Mouse (Mus musculus): Measurements from ENCODE around the gene Wbp1. TPM values are rescaled to one million over a fixed set of nuclear protein-coding genes. Genes with fewer than 3 reads are reported as not detected.

The Wbp1 gene
- total RNA-seq, 1 experiment, result 47.5 TPM

GRCm38 (mm10) chr6:83131469-83132034 is 10.2 kb upstream of the Wbp1 start:
- Histone ChIP-seq H3K27ac (ENCODE audit: insufficient read depth, low read depth, low read length, poor library complexity, severe bottlenecking) (no peak overlapping the region), H3K9me3 (ENCODE audit: control insufficient read depth, insufficient read depth, low read depth, low read length) (no peaks in the 10 kb centered on the region), H3K9ac (ENCODE audit: insufficient read depth, low read depth, low read length, poor library complexity, severe bottlenecking) (no peak overlapping the region), H3K4me3 (ENCODE audit: insufficient read depth in 1 of 2, low read depth in 1 of 2, low read length in 2 of 2, poor library complexity in 1 of 2, severe bottlenecking in 1 of 2) (no peak overlapping the region), H3K4me1 (ENCODE audit: control insufficient read depth in 2 of 2, insufficient read depth in 2 of 2, low read length in 2 of 2, poor library complexity in 1 of 2) (peaks cover 0 to 3% of the 10 kb centered on the region in 2 experiments; a peak in 2 of 4 replicates), H3K36me3 (ENCODE audit: control insufficient read depth, insufficient read depth, low read length, poor library complexity, severe bottlenecking) (no peaks in the 10 kb centered on the region)
- DNase-seq (ENCODE audit: low read depth, low spot score), result no peak
- in situ Hi-C loops (cut with MboI; ENCODE audit: low sequenced_read_pairs in 2 of 2, unreplicated experiment in 2 of 2), result no loop called here
- TF ChIP-seq MAFK (IDR thresholded peaks at IDR 0.05; ENCODE audit: insufficient read depth, low read depth, low read length) (no peak), ZC3H11A (IDR thresholded peaks at IDR 0.05; ENCODE audit: borderline replicate concordance, low read depth, low read length) (no peak), ZNF384 (IDR thresholded peaks at IDR 0.05; ENCODE audit: low read depth, low read length) (no peak), CHD2 (IDR thresholded peaks at IDR 0.05; ENCODE audit: low read depth, low read length) (no peak), HCFC1 (IDR thresholded peaks at IDR 0.05; ENCODE audit: borderline replicate concordance, insufficient read depth, low read length) (no peak)

DNA sequence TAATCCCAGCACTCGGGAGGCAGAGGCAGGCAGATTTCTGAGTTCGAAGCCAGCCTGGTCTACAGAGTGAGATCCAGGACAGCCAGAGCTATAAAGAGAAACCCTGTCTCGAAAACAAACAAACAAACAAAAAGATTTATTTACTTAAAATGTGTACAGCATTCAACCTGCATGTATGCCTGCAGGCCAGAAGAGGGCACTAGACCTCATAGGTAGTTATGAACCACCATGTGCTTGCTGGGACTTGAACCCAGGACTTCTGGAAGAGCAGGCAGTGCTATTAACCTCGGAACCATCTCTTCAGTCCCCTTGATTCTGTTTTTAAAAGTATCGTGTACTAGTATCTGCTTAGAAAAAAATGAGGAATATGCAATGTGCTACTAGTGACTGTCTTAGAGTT is 6.1 kb upstream of the Wbp1 start:
- in situ Hi-C loops (cut with MboI; ENCODE audit: low sequenced_read_pairs in 2 of 2, unreplicated experiment in 2 of 2), result no loop called here
- no peak overlapping the region for H3K27ac ChIP-seq (ENCODE audit: insufficient read depth, low read depth, low read length, poor library complexity, severe bottlenecking)

DNA sequence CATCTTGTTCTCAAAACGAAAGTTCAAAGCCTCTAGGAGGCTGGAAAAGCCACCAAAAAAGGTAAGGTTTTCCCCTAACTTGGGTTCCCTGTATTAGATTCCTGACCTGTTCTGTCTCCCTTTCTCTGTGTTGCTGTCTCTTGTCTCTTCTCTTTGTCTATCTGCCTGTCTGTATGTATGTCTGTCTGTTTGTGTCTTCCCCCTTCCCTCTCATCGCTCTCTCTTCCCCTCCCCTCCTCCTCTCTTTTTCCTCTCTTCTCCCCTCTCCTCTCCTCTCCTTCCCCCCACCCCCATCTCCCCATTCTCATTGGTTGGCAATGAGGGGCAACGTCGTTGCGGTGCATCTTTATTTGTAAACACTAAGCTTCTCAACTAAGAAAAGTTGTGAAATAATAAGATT is 4.0 kb upstream of the Wbp1 start, which contains the start of gene Ino80b:
Ino80b (minus strand) TSS at position 101 of the 400 bp plus-strand sequence.
- Histone ChIP-seq H3K36me3 (ENCODE audit: control insufficient read depth, insufficient read depth, low read length, poor library complexity, severe bottlenecking) (no peaks in the 10 kb centered on the region), H3K27ac (ENCODE audit: insufficient read depth, low read depth, low read length, poor library complexity, severe bottlenecking) (no peak within 1 kb of the TSS), H3K4me1 (ENCODE audit: control insufficient read depth in 2 of 2, insufficient read depth in 2 of 2, low read length in 2 of 2, poor library complexity in 1 of 2) (peaks cover 0 to 3% of the 10 kb centered on the region in 2 experiments; a peak in 2 of 4 replicates), H3K9me3 (ENCODE audit: control insufficient read depth, insufficient read depth, low read depth, low read length) (no peaks in the 10 kb centered on the region), H3K4me3 (ENCODE audit: insufficient read depth in 1 of 2, low read depth in 1 of 2, low read length in 2 of 2, poor library complexity in 1 of 2, severe bottlenecking in 1 of 2) (peak within 1 kb of the TSS; percentile 91 to 94), H3K9ac (ENCODE audit: insufficient read depth, low read depth, low read length, poor library complexity, severe bottlenecking) (peak within 1 kb of the TSS; percentile 89)
- in situ Hi-C loops (cut with MboI; ENCODE audit: low sequenced_read_pairs in 2 of 2, unreplicated experiment in 2 of 2), result no loop called here
- DNase-seq (ENCODE audit: low read depth, low spot score), result no peak
- TF ChIP-seq MAFK (IDR thresholded peaks at IDR 0.05; ENCODE audit: insufficient read depth, low read depth, low read length) (no peak), HCFC1 (IDR thresholded peaks at IDR 0.05; ENCODE audit: borderline replicate concordance, insufficient read depth, low read length) (no peak)

More for the DNA sequence above, 6.1 kb upstream of the Wbp1 start:
- Histone ChIP-seq H3K9me3 (ENCODE audit: control insufficient read depth, insufficient read depth, low read depth, low read length) (no peaks in the 10 kb centered on the region), H3K4me1 (ENCODE audit: control insufficient read depth in 2 of 2, insufficient read depth in 2 of 2, low read length in 2 of 2, poor library complexity in 1 of 2) (peaks cover 0 to 2% of the 10 kb centered on the region in 2 experiments; a peak in 2 of 4 replicates), H3K36me3 (ENCODE audit: control insufficient read depth, insufficient read depth, low read length, poor library complexity, severe bottlenecking) (no peaks in the 10 kb centered on the region), H3K9ac (ENCODE audit: insufficient read depth, low read depth, low read length, poor library complexity, severe bottlenecking) (no peak overlapping the region), H3K4me3 (ENCODE audit: insufficient read depth in 1 of 2, low read depth in 1 of 2, low read length in 2 of 2, poor library complexity in 1 of 2, severe bottlenecking in 1 of 2) (no peak overlapping the region)
- DNase-seq (ENCODE audit: low read depth, low spot score), result no peak
- no peak for TF ChIP-seq CHD2 (IDR thresholded peaks at IDR 0.05; ENCODE audit: low read depth, low read length)
- no peak for TF ChIP-seq ZC3H11A (IDR thresholded peaks at IDR 0.05; ENCODE audit: borderline replicate concordance, low read depth, low read length)

DNA sequence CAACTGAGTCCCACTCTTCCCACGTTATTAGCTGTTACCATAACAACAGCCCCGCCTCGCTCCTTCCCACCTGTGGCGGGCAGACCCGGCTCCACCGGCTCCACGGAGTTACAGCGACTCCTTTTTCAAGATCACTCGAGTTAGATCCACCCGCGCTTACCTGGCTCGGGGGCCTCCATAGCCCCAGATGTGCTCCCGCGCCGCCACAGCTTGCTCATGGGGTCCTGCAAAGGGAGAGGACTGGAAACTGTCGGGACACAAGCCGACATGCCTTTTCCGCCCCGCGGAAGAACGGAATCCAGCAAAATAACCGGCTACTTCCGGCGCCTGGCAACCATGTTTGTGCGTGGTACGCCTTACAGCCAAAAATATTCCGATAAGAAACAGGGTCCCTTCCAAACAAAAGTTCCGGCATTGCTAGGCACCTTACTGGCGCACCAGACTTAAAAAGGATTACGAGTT is 3.5 kb upstream of the Wbp1 start:
- H3K9ac ChIP-seq (ENCODE audit: insufficient read depth, low read depth, low read length, poor library complexity, severe bottlenecking), result peak overlapping the region; percentile 89
- in situ Hi-C loops (cut with MboI; ENCODE audit: low sequenced_read_pairs in 2 of 2, unreplicated experiment in 2 of 2), result no loop called here

More for the DNA sequence above, 3.5 kb upstream of the Wbp1 start:
- H3K27ac ChIP-seq (ENCODE audit: insufficient read depth, low read depth, low read length, poor library complexity, severe bottlenecking), result no peak overlapping the region
- DNase-seq (ENCODE audit: low read depth, low spot score), result peak; percentile 93
- peak; percentile 90 for TF ChIP-seq HCFC1 (IDR thresholded peaks at IDR 0.05; ENCODE audit: borderline replicate concordance, insufficient read depth, low read length)
- TF ChIP-seq MAFK (IDR thresholded peaks at IDR 0.05; ENCODE audit: insufficient read depth, low read depth, low read length), result no peak
- no peak for TF ChIP-seq ZC3H11A (IDR thresholded peaks at IDR 0.05; ENCODE audit: borderline replicate concordance, low read depth, low read length)
- no peak for TF ChIP-seq ZNF384 (IDR thresholded peaks at IDR 0.05; ENCODE audit: low read depth, low read length)
- TF ChIP-seq CHD2 (IDR thresholded peaks at IDR 0.05; ENCODE audit: low read depth, low read length), result peak; percentile 71
- H3K9me3 ChIP-seq (ENCODE audit: control insufficient read depth, insufficient read depth, low read depth, low read length), result no peaks in the 10 kb centered on the region
- H3K4me1 ChIP-seq (ENCODE audit: control insufficient read depth in 2 of 2, insufficient read depth in 2 of 2, low read length in 2 of 2, poor library complexity in 1 of 2), result peaks cover 0 to 3% of the 10 kb centered on the region in 2 experiments; a peak in 2 of 4 replicates
- H3K36me3 ChIP-seq (ENCODE audit: control insufficient read depth, insufficient read depth, low read length, poor library complexity, severe bottlenecking), result no peaks in the 10 kb centered on the region
- H3K4me3 ChIP-seq (ENCODE audit: insufficient read depth in 1 of 2, low read depth in 1 of 2, low read length in 2 of 2, poor library complexity in 1 of 2, severe bottlenecking in 1 of 2), result peak overlapping the region; percentile 91 to 94

Data from ES-E14 (cell line).